Mouse (Mus musculus) embryonic fibroblast, embryonic 13.5 days (primary cell): ENCODE measurements around the gene Wdr6.

Experiments used
- CTCF ChIP-seq: IDR thresholded peaks from 2 replicates; pipeline ENCODE4 v1.5.1; 2011; ENCODE audit warnings: mild to moderate bottlenecking, control low read depth, low read length, moderate library complexity, borderline replicate concordance; ENCODE audit not compliant: insufficient read depth
- POLR2A ChIP-seq: IDR thresholded peaks from 2 replicates; pipeline ENCODE4 v1.6.1; 2011; ENCODE audit warnings: low read depth, mild to moderate bottlenecking, control low read depth, low read length, moderate library complexity

DNA sequence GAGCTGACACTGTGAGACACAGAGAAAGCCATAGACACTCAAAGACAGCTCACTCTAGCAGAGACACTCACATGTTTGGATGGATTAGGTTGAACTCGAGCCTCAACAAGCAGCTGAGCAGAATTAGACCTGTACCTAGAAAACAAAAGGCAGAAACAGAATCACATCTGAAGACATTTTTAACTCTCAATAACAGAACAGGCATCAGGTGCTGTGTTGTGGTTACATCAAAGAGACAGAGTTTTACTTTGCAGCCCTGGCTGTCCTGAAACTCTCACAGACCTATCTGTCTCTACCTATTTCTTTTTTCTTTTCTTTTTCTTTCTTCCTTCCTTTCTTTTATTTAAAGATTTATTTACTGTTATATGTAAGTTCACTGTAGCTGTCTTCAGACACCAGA lies 38.8 kb upstream of the Wdr6 start:
- TF ChIP-seq CTCF (no peak), POLR2A (no peak)
